Mouse (Mus musculus) midbrain, embryonic 11.5 days (tissue): ENCODE data around the gene Tubg1. TPM values are rescaled to one million over a fixed set of nuclear protein-coding genes. Genes with fewer than 3 reads are reported as not detected.

Experiments
- microRNA-seq: library from miRNA; unstranded; fragments of <30 nt; microRNA quantifications from one replicate; pipeline ENCODE4, GENCODE M21; 2017
- polyA plus RNA-seq: library from polyadenylated mRNA; unstranded; fragments of >200 nt; fragmentation: Nextera tagmentation; extraction: Ambion mirVana; gene quantifications from 2 replicates; pipeline ENCODE4 v1.2.1, GENCODE M21; 2014

Gene Tubg1
- polyA plus RNA-seq, 1 experiment from 2014 or later = 108 TPM

Small RNAs within 50 kb of the gene (microRNA-seq; reads per million reads assigned to microRNA genes)
- not detected for gene Gm27626

Other genes starting within 250 kb of the Tubg1 start
- 22.8 and 24.0 TPM in 2 replicates for gene Stat3, start 180.4 kb upstream of the Tubg1 start, polyA plus RNA-seq
- gene Cavin1, start 149.1 kb upstream of the Tubg1 start, polyA plus RNA-seq = 12.5 and 14.8 TPM in 2 replicates
- 42.5 and 45.9 TPM in 2 replicates for gene Atp6v0a1, start 110.5 kb upstream of the Tubg1 start, polyA plus RNA-seq
- gene Naglu, start 49.9 kb upstream of the Tubg1 start, polyA plus RNA-seq = 6.0 and 6.9 TPM in 2 replicates
- gene Hsd17b1, start 41.5 kb upstream of the Tubg1 start, polyA plus RNA-seq = 0.10 TPM in 1 of 2 replicates, not detected in the other
- 53.2 and 53.3 TPM in 2 replicates for gene Coasy, start 37.4 kb upstream of the Tubg1 start, polyA plus RNA-seq
- 38.0 and 47.0 TPM in 2 replicates for gene Mlx, start 32.7 kb upstream of the Tubg1 start, polyA plus RNA-seq
- gene Psmc3ip, start 24.5 kb upstream of the Tubg1 start, polyA plus RNA-seq = 57.0 and 64.8 TPM in 2 replicates
- 11.0 and 11.4 TPM in 2 replicates for gene Retreg3, start within 50 bp of the Tubg1 start, polyA plus RNA-seq
- gene Tubg2, start 36.0 kb downstream of the Tubg1 start, polyA plus RNA-seq = 3.4 and 5.1 TPM in 2 replicates
- 0.30 and 0.32 TPM in 2 replicates for gene Cntnap1, start 50.6 kb downstream of the Tubg1 start, polyA plus RNA-seq
- 5.8 and 7.2 TPM in 2 replicates for gene Plekhh3, start 51.4 kb downstream of the Tubg1 start, polyA plus RNA-seq
- gene Ccr10, start 55.5 kb downstream of the Tubg1 start, polyA plus RNA-seq = not detected in 2 replicates
- 10.4 and 10.6 TPM in 2 replicates for gene Ezh1, start 106.5 kb downstream of the Tubg1 start, polyA plus RNA-seq
- 65.6 and 73.4 TPM in 2 replicates for gene Ramp2, start 126.1 kb downstream of the Tubg1 start, polyA plus RNA-seq
- gene Vps25, start 133.8 kb downstream of the Tubg1 start, polyA plus RNA-seq = 122 and 130 TPM in 2 replicates
- gene Wnk4, start 140.6 kb downstream of the Tubg1 start, polyA plus RNA-seq = 4.8 and 5.2 TPM in 2 replicates
- 1.4 and 1.7 TPM in 2 replicates for gene Cntd1, start 159.1 kb downstream of the Tubg1 start, polyA plus RNA-seq
- 213 and 220 TPM in 2 replicates for gene Coa3, start 159.2 kb downstream of the Tubg1 start, polyA plus RNA-seq
- gene Becn1, start 182.3 kb downstream of the Tubg1 start, polyA plus RNA-seq = 163 and 179 TPM in 2 replicates
- 146 and 154 TPM in 2 replicates for gene Psme3, start 196.3 kb downstream of the Tubg1 start, polyA plus RNA-seq
- 1.3 and 1.4 TPM in 2 replicates for gene Aoc2, start 205.1 kb downstream of the Tubg1 start, polyA plus RNA-seq
- gene Aoc3, start 210.7 kb downstream of the Tubg1 start, polyA plus RNA-seq = not detected in 2 replicates
- gene G6pc, start 247.6 kb downstream of the Tubg1 start, polyA plus RNA-seq = not detected in 2 replicates